Mouse (Mus musculus): ENCODE measurements around the gene Misp.

Gene Misp

GRCm38 (mm10) chr10:79822372-79822771 lies 1.6 kb downstream of the Misp start:
- DNase-seq (ENCODE audit: low read depth, low spot score) = no peak

- no peak for DNase-seq (ENCODE audit: low read depth, low spot score)
Measured at GRCm38 (mm10) chr10:79823011-79823410, 2.2 kb downstream of the Misp start.

- no peak for DNase-seq (ENCODE audit: low read depth, low spot score)
Measured at GRCm38 (mm10) chr10:79824413-79824812, 3.6 kb downstream of the Misp start.

GRCm38 (mm10) chr10:79831583-79831982 lies 10.8 kb downstream of the Misp start:
- DNase-seq (ENCODE audit: low read depth, low spot score) = no peak

DNA sequence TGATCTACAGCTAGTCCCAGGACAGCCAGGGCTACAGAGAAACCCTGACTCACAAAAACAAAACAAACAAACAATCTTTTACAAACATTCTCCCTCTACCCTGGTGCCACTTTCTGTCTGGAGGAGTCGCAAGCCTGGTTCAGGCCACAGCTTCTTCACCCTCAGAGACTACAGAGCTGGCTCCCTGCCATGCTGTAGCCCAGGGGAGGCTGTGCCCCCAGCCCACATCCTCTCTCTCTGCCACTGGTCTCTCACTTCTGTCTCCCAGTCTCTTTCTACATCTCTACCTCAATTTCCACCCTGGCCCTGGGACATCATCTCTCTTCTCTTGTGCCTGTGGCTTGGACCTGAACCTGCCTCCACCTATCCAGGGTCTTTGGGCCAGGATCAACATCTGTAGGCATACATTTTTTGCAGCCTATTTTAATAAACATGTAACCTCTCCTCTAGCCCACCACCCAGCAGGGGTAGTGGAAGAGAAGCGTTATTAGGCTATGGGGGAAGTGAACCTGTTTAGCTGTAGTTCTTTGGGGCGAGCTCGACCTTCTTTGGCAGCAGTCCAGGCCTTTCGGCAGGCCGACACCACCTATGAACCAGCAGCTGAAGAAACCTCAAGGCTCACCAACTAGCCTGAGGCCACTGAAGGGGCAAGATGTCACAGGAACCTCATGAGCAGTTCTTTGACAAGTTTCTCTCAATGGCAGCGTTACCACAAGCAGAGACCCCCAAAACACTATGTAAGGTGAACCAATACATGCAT lies 11.4 kb downstream of the Misp start:
- no peak for DNase-seq (ENCODE audit: low read depth, low spot score)

DNA sequence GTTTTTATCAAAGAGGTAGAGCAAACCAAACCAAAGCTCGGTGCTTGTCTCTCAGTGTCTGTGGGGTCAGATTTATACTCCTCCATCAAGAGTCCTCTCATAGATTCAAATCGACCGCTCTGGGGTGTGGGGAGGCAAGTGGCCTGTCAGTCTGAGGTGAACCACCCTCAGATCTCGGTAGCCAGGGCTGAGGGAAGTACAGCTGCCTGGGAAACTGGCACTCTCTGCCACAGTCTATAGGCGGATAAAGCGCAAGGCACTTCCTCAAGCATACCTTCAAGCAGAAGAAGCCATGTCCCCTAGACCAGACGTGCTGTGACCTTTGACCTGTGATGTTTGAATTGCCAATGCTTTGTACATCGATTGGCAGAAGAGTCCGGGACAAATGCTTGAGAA lies 12.0 kb downstream of the Misp start:
- DNase-seq (ENCODE audit: low read depth, low spot score) = no peak

- no peak for DNase-seq (ENCODE audit: low read depth, low spot score)
Measured at GRCm38 (mm10) chr10:79834769-79835398, 14.1 kb downstream of the Misp start.

DNA sequence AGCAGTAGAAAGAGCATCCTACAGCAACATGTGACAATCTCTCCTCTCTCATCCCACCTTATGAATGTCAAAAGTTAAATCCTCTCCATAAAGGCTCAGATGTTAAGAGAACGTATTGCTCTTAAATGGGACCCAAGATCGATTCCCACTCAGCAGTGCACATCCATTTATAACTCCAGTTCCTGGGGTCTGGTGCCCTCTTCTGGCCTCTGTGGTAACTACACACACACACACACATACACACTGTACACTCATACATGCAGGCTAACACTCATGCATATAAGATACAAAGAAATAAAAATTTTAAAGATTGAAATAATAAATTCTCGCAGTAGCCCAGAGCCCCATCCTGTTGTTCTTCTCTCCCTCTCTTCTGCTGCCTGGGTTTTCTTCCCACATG lies 16.1 kb downstream of the Misp start:
- no peak for DNase-seq (ENCODE audit: low read depth, low spot score)

DNA sequence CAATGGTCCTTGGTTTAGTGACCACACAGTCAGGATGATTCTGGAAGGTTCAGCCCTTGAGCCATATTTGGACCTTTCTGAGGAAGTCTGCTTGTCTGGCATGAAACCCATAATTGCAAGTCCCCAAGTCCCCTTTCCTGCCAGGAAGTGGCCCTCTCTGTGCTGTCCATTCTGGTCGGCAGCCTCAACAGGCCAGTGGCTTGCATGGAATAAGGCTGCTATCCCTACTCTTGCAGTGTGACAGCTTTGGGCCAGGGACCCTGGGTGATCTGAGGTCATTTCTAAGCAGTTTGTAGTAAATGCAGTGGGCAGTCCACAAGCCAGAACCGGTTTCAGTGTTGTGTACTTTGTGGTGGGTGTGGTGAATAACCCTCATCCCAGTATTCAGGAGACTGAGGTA lies 17.4 kb downstream of the Misp start:
- no peak for DNase-seq (ENCODE audit: low read depth, low spot score)

DNA sequence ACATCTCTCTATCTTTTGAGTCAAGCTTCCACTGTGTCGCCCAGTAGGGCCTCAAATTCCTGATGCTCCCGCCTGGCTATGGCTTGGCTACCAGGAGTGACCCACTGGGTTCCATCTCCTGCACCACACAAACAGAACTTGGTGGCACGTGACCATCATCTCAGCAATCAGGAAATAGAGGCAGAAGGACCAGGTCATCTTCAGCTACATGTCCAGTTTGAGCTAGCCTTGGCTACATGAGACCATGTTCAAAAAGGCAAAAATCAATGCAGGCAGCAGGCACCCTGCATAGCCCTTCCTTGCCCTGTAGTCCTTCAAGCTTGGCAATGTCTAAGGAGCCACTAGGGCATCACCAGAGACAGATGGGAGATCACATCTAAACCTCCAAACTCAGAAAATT lies 19.3 kb downstream of the Misp start:
- no peak for DNase-seq (ENCODE audit: low read depth, low spot score)

GRCm38 (mm10) chr10:79840644-79841551 lies 20.1 kb downstream of the Misp start:
- DNase-seq (ENCODE audit: low read depth, low spot score) = peak; percentile 64

DNA sequence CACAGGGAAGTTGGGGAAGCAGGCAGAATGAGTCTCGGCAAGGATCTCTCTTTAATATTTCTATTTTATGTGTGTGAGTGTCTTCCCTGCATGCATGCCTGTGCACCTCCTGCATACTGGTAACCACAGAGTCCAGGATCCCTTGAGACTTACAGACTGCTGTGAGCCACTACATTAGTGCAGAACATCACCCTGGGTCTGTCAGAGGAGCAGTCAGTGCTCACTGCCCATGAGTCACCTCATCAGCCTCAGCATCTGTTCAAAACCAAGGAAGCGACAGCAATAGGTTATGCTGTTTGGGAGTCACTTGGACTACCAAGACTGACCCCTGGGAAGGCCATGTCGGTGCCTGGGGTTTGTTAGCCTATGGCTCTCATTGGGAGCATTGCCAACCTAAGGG lies 21.5 kb downstream of the Misp start:
- no peak for DNase-seq (ENCODE audit: low read depth, low spot score)

DNA sequence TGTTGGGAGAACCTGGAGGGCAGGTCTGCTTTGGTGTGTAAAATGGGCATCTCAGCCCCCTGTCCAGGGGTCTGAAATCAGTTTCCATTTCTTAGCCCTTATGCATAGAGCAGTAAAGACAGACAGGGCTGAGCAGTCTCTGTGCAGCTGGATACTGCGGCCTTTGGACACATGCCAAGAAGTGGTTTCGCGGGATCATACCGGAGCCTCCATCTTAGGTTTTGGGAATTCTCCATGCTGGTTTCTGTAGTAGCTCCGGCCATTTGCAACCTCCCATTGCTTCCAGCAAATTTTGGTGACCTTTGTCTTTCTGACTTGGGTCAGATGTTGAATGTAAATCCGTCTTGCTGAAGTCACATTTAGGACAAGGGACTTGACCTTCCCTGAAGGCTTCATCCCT lies 22.7 kb downstream of the Misp start:
- no peak for DNase-seq (ENCODE audit: low read depth, low spot score)

GRCm38 (mm10) chr10:79846553-79846952 lies 25.8 kb downstream of the Misp start:
- DNase-seq (ENCODE audit: low read depth, low spot score) = no peak

DNA sequence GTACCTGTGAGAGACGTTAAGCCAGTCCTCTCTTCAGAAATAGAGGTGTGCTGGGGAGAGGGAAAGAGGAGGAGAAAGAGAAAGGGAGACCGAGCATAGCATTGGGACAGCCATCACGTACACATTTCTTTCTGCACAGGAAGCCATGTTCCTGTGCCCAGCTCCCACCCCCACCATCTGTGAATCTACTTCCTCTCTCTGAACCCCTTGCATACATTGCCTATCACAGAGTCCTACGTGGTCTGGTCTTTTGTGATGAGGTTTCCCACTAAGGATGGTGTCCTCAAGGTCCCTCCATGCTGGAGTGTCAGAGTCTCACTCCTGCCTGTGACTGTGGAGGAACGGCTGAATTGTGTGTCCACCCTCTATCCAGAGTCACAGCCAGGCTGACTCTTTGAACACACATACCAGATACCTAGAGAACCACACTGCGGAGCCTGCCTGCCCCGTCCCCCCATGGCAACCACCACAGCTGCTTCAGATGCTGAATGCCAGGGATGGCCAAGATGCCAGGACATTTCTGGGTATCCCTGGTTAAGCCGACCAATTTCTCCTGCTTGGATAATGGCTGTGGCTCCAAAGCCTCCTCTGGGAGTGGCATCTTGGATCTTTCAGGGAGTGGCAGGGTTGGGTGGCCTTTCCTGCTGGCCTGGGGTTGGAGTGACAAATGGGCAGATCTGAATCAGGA lies 29.3 kb downstream of the Misp start:
- no peak for DNase-seq (ENCODE audit: low read depth, low spot score)

GRCm38 (mm10) chr10:79851653-79852052 lies 30.9 kb downstream of the Misp start:
- DNase-seq (ENCODE audit: low read depth, low spot score) = no peak

DNA sequence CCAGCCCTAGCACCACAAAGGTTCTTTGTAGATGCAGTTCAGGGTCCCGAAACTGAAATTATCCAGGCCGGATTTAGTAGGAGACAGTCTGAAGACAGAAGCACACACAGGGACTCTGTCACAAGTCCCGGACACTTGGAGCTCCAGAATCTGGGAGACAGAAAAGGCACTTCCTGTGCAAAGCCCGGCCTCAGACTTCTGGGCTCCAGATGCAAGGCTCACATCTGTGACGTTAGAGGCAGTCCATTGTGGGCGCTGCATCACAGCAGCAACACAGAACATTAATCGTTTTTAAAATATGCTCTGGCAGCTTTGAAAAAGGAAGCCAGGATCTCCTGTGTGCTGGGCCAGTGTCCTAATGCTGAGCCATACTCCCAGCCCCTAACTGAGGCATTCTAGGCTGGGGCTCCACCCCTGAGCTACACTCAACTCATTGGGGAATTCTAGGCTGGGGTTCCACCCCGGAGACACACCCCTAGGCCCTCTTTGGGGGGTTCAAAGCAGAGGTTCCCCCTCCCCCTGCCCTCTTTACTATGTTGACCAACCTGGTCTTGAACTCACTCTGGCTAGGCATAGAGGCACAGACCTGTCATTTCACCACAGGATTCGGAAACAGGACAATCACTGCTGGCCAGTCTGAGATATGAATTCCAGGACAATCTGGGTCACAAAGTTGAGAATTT lies 31.5 kb downstream of the Misp start:
- DNase-seq (ENCODE audit: low read depth, low spot score) = no peak

- DNase-seq (ENCODE audit: low read depth, low spot score) = no peak
Measured at GRCm38 (mm10) chr10:79852827-79853226, 32.0 kb downstream of the Misp start.

DNA sequence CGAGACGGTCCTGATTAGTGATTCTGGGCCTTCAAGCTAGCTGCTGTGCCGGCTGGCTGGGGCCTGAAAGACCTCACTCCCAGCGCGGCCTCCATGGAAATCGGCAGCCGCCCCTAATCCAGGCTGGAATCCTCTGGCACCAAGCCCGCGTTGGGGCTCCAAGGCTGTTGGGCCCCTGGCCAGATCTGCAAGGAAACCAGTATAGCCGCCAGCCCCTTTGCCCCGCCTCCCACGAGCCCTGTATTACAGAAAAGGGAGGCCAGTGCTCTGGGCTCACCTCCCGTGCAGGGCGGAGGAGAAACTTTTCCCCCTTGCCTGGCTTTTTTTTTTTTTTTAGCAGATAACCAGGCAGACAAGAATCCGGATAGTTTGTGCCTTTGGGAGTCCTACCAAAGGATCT lies 32.6 kb downstream of the Misp start:
- no peak for DNase-seq (ENCODE audit: low read depth, low spot score)

DNA sequence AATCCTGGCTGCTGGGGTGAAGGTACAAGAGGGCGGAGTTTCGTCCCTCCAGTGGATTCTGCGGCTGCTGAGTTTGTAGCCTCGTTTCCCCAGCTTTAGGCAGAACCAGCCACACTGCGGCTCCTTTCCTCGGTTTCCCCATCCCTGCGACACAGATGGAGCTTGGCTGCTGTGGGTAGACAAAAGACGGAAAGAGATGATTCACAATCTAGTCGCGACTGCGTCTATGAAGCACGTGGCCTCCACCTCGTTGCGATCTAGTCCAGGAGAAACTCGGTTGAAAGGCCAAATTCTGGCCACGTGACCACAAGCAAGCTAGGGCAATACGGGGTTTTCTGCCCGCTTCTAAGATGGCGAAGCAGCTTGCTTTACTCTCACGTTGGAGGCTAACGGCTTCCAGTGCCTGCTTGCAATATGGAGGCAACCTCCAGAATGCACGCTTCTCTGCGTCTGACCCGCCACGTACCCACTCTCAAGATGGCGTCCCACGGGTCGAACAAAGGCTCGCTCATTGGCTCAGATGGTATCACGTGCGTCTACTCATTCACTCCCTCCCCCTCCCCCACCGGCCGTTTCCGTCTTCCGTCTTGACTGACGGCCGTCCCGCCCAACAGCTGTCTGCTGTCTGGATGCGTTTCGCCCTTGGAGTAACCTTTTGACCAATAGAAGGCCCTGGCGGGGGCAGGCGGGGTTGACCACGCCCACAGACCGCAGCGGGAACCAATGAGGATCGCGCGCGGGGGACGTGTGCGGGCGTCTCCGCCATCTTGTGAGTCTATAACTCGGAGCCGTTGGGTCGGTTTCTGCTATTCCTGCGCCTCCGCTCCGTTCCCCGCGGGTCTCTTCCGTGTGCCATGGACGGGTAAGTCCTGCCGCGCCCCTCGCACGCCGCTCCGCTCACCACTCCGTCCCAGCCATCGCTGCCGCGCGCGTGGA lies 33.3 kb downstream of the Misp start, which contains the start of gene Ptbp1:
Gene Ptbp1 (plus strand): TSS at position 568 of the 936 bp plus-strand sequence.
- peak; percentile 99 for DNase-seq (ENCODE audit: low read depth, low spot score)
